9 mouse cellular contexts compared by ENCODE assay signal in genomic region chr1:194613923-194614830, GRCm38 (mm10). TPM values are rescaled to one million over a fixed set of nuclear protein-coding genes. Genes with fewer than 3 reads are reported as not detected.
A peak's percentile ranks its signal among the peaks of the same experiment; 100 is the strongest.
DNase-seq lines count a peak whose midpoint lies in the region; ATAC-seq and TF ChIP-seq lines count a peak whose summit lies in the region.
"Had no signal": no experiment of that assay in that cellular context is flagged by ENCODE, and none has a peak within 500 bp of the region (broad histone marks: within the 10 kb centered on the region; RNA-seq: fewer than 3 reads in every experiment).

No protein-coding gene starts in this region.

- H3K4me1 ChIP-seq in heart, embryonic 13.5 days: peaks cover 52% of the 10 kb centered on the region
- H3K4me1 ChIP-seq in heart, embryonic 12.5 days (replicated peaks): peaks cover 36% of the 10 kb centered on the region
- H3K4me1 ChIP-seq in midbrain, embryonic 10.5 days: peaks cover 32% of the 10 kb centered on the region
- H3K4me1 ChIP-seq in midbrain, embryonic 15.5 days: peaks cover 4% of the 10 kb centered on the region; the same call in 1 of the 2 replicates
- H3K4me1 ChIP-seq in stomach, postnatal 0 days (replicated peaks; ENCODE audit: control insufficient read depth, insufficient read depth): 0 out of 2 replicates have a peak, but pooled peaks cover 3% of the 10 kb centered on the region

- no peaks in the 10 kb centered on the region for H3K27me3 ChIP-seq in heart, embryonic 13.5 days (replicated peaks)
- H3K27me3 ChIP-seq in heart, embryonic 12.5 days (replicated peaks): no peaks in the 10 kb centered on the region
- H3K27me3 ChIP-seq in midbrain, embryonic 10.5 days (ENCODE audit: low read depth, poor library complexity, severe bottlenecking): no peaks in the 10 kb centered on the region; the same call in 1 of the 2 replicates
- no peaks in the 10 kb centered on the region for H3K27me3 ChIP-seq in midbrain, embryonic 15.5 days (replicated peaks)
- no peaks in the 10 kb centered on the region for H3K27me3 ChIP-seq in stomach, postnatal 0 days (ENCODE audit: control insufficient read depth, insufficient read depth, low read length)
- H3K27me3 ChIP-seq: limb, embryonic 13.5 days had no signal

- H3K4me2 ChIP-seq in heart, embryonic 13.5 days: no peak overlapping the region
- H3K4me2 ChIP-seq in heart, embryonic 12.5 days: no peak overlapping the region
- no peak overlapping the region for H3K4me2 ChIP-seq in midbrain, embryonic 15.5 days
- H3K4me2 ChIP-seq in stomach, postnatal 0 days (replicated peaks; ENCODE audit: low read depth): no peak overlapping the region
- H3K4me2 ChIP-seq: limb, embryonic 13.5 days had no signal

- no peak for TF ChIP-seq CTCF in stomach, postnatal 0 days (IDR thresholded peaks at IDR 0.05; ENCODE audit: low read depth)

- H3K36me3 ChIP-seq in heart, embryonic 13.5 days: no peaks in the 10 kb centered on the region
- no peaks in the 10 kb centered on the region for H3K36me3 ChIP-seq in heart, embryonic 12.5 days
- H3K36me3 ChIP-seq in midbrain, embryonic 10.5 days: no peaks in the 10 kb centered on the region
- H3K36me3 ChIP-seq in midbrain, embryonic 15.5 days (replicated peaks): no peaks in the 10 kb centered on the region
- no peaks in the 10 kb centered on the region for H3K36me3 ChIP-seq in stomach, postnatal 0 days (ENCODE audit: control insufficient read depth, insufficient read depth, low read length)
- H3K36me3 ChIP-seq: limb, embryonic 13.5 days had no signal

- WGBS in heart, embryonic 13.5 days: 49% methylated on average over 5 of the region's 5 CpGs
- 50% methylated on average over 5 of the region's 5 CpGs for WGBS in heart, embryonic 12.5 days
- 89% methylated on average over 5 of the region's 5 CpGs for WGBS in midbrain, embryonic 10.5 days
- 74% methylated on average over 5 of the region's 5 CpGs for WGBS in midbrain, embryonic 15.5 days
- 73% methylated on average over 5 of the region's 5 CpGs for WGBS in stomach, postnatal 0 days

- no peaks in the 10 kb centered on the region for H3K9me3 ChIP-seq in heart, embryonic 13.5 days
- no peaks in the 10 kb centered on the region for H3K9me3 ChIP-seq in heart, embryonic 12.5 days (replicated peaks)
- no peaks in the 10 kb centered on the region for H3K9me3 ChIP-seq in midbrain, embryonic 10.5 days (replicated peaks)
- H3K9me3 ChIP-seq in midbrain, embryonic 15.5 days: no peaks in the 10 kb centered on the region
- H3K9me3 ChIP-seq in stomach, postnatal 0 days (ENCODE audit: control insufficient read depth, low read length): no peaks in the 10 kb centered on the region
- H3K9me3 ChIP-seq: limb, embryonic 13.5 days had no signal

- H3K27ac ChIP-seq in heart, embryonic 13.5 days (replicated peaks): peak overlapping the region; percentile 50; the same call in 1 of the 2 replicates
- no peak overlapping the region for H3K27ac ChIP-seq in heart, embryonic 12.5 days (ENCODE audit: poor library complexity, severe bottlenecking)
- 0 out of 2 replicates have a peak overlapping the region, but pooled peaks have one; percentile 17 for H3K27ac ChIP-seq in midbrain, embryonic 10.5 days (replicated peaks)
- no peak overlapping the region for H3K27ac ChIP-seq in midbrain, embryonic 15.5 days
- H3K27ac ChIP-seq in stomach, postnatal 0 days (replicated peaks): no peak overlapping the region
- H3K27ac ChIP-seq: limb, embryonic 13.5 days had no signal

- no peak for ATAC-seq in heart, embryonic 13.5 days (ENCODE audit: extremely low read depth, insufficient number of reproducible peaks, low FRiP score, low TSS enrichment)
- no peak for ATAC-seq in heart, embryonic 12.5 days (ENCODE audit: insufficient number of reproducible peaks, low FRiP score)
- no peak for ATAC-seq in midbrain, embryonic 15.5 days (replicated peaks)
- no peak for ATAC-seq in stomach, postnatal 0 days (ENCODE audit: low FRiP score, low TSS enrichment)

- no peak overlapping the region for H3K9ac ChIP-seq in heart, embryonic 13.5 days
- no peak overlapping the region for H3K9ac ChIP-seq in heart, embryonic 12.5 days
- H3K9ac ChIP-seq in midbrain, embryonic 15.5 days: no peak overlapping the region
- H3K9ac ChIP-seq in stomach, postnatal 0 days (ENCODE audit: low read length): no peak overlapping the region
- H3K9ac ChIP-seq: limb, embryonic 13.5 days had no signal

- H3K4me3 ChIP-seq in heart, embryonic 13.5 days: no peak overlapping the region
- H3K4me3 ChIP-seq in heart, embryonic 12.5 days: no peak overlapping the region
- no peak overlapping the region for H3K4me3 ChIP-seq in midbrain, embryonic 10.5 days
- H3K4me3 ChIP-seq in midbrain, embryonic 15.5 days: no peak overlapping the region
- H3K4me3 ChIP-seq in stomach, postnatal 0 days (ENCODE audit: low read depth, low read length): no peak overlapping the region
- H3K4me3 ChIP-seq: limb, embryonic 13.5 days had no signal

- DNase-seq in midbrain, embryonic 10.5 days (ENCODE audit: low spot score): no peak
- peak; percentile 57 for DNase-seq in kidney, postnatal 14 days
- DNase-seq in right cerebral cortex, postnatal 10 days (ENCODE audit: low spot score in 2 of 2): peak; percentile 72 to 83
- DNase-seq in adipocyte (ENCODE audit: low spot score): no peak
- no peak for DNase-seq in stomach, postnatal 0 days (ENCODE audit: low spot score)

- no peak for TF ChIP-seq EP300 in stomach, postnatal 0 days (optimal IDR thresholded peaks at IDR 0.05)

RNA-seq across cellular contexts. Expression of gene Plxna2, which starts 3.8 kb away (rescaled TPM):
- polyA plus RNA-seq in heart, embryonic 13.5 days (2015; fragmentation: Nextera tagmentation; extraction: Ambion mirVana): 6.0 and 6.3 TPM in 2 replicates
- polyA plus RNA-seq in heart, embryonic 12.5 days (2016; fragmentation: Nextera tagmentation; extraction: Ambion mirVana): 8.0 and 9.5 TPM in 2 replicates
- 9.2 and 11.2 TPM in 2 replicates for polyA plus RNA-seq in midbrain, embryonic 10.5 days (2016; fragmentation: Nextera tagmentation; extraction: Ambion mirVana)
- polyA plus RNA-seq in midbrain, embryonic 15.5 days (2015; fragmentation: Nextera tagmentation; extraction: Ambion mirVana): 22.4 and 23.8 TPM in 2 replicates
- polyA plus RNA-seq in stomach, postnatal 0 days (2015; fragmentation: Nextera tagmentation; extraction: Ambion mirVana): 3.4 and 3.5 TPM in 2 replicates

Comparison
In these comparisons a context has a peak if more than half of its experiments do, and no peak if none do; other contexts are left out.
1. H3K27ac ChIP-seq: peak in heart, embryonic 13.5 days (single experiment) and midbrain, embryonic 10.5 days (single experiment); none in heart, embryonic 12.5 days (single experiment), midbrain, embryonic 15.5 days (single experiment) and stomach, postnatal 0 days (single experiment).
2. DNase-seq: peak in kidney, postnatal 14 days (single experiment) and right cerebral cortex, postnatal 10 days (2 of 2); none in midbrain, embryonic 10.5 days (single experiment), adipocyte (single experiment) and stomach, postnatal 0 days (single experiment).